Mouse (Mus musculus) ES-E14 (cell line): ENCODE results near the gene E2f2. TPM values are rescaled to one million over a fixed set of nuclear protein-coding genes. Genes with fewer than 3 reads are reported as not detected.
A peak's percentile ranks its signal among the peaks of the same experiment; 100 is the strongest.

Experiments used
- DNase-seq: peaks from one replicate; pipeline ENCODE4 v3.0.0-alpha.2; 2013; ENCODE audit warnings: low read depth, low spot score
- H3K27ac ChIP-seq: 2 replicates; pipeline ENCODE4 v1.5.1; 2012; ENCODE audit warnings: low read depth, mild to moderate bottlenecking, low read length, moderate library complexity, mixed read lengths; ENCODE audit not compliant: poor library complexity, insufficient read depth, severe bottlenecking
- H3K36me3 ChIP-seq: 2 replicates; pipeline ENCODE4 v1.6.1; 2012; ENCODE audit warnings: mild to moderate bottlenecking, low read length, moderate library complexity, mixed read lengths; ENCODE audit not compliant: control insufficient read depth, poor library complexity, insufficient read depth, severe bottlenecking
- H3K4me1 ChIP-seq, 2 experiments: fragments of 150-350 bp in 1 of 2; sonication (generic) in 1 of 2; 2 replicates each; pipeline ENCODE4 v1.6.1; 2012; ENCODE audit warnings: low read length in 2 of 2, mild to moderate bottlenecking in 1 of 2, mixed read lengths in 1 of 2; ENCODE audit not compliant: control insufficient read depth in 2 of 2, insufficient read depth in 2 of 2, poor library complexity in 1 of 2
- H3K4me3 ChIP-seq, 2 experiments: fragments of 150-350 bp in 1 of 2; sonication (generic) in 1 of 2; 2 replicates each; pipeline ENCODE4 v1.5.1; 2012; ENCODE audit warnings: low read length in 2 of 2, low read depth in 1 of 2, mild to moderate bottlenecking in 1 of 2, mixed read lengths in 1 of 2; ENCODE audit not compliant: insufficient read depth in 1 of 2, poor library complexity in 1 of 2, severe bottlenecking in 1 of 2
- H3K9ac ChIP-seq: 2 replicates; pipeline ENCODE4 v1.6.1; 2012; ENCODE audit warnings: low read depth, mild to moderate bottlenecking, low read length, mixed read lengths; ENCODE audit not compliant: poor library complexity, insufficient read depth, severe bottlenecking
- H3K9me3 ChIP-seq: fragments of 150-350 bp; sonication (generic); 2 replicates; pipeline ENCODE4 v1.6.1; 2012; ENCODE audit warnings: low read depth, mild to moderate bottlenecking, low read length; ENCODE audit not compliant: control insufficient read depth, insufficient read depth
- CHD2 ChIP-seq: IDR thresholded peaks from 2 replicates; pipeline ENCODE4 v1.6.1; 2014; ENCODE audit warnings: mild to moderate bottlenecking, low read depth, low read length, inconsistent platforms
- HCFC1 ChIP-seq: IDR thresholded peaks from 2 replicates; pipeline ENCODE4 v1.6.1; 2012; ENCODE audit warnings: low read length, inconsistent platforms, borderline replicate concordance; ENCODE audit not compliant: insufficient read depth
- MAFK ChIP-seq: IDR thresholded peaks from 2 replicates; pipeline ENCODE4 v1.6.1; 2014; ENCODE audit warnings: mild to moderate bottlenecking, low read depth, low read length, inconsistent platforms; ENCODE audit not compliant: insufficient read depth
- ZC3H11A ChIP-seq: IDR thresholded peaks from 2 replicates; pipeline ENCODE4 v1.6.1; 2012; ENCODE audit warnings: low read depth, mild to moderate bottlenecking, inconsistent platforms, low read length, borderline replicate concordance
- ZNF384 ChIP-seq: IDR thresholded peaks from 2 replicates; pipeline ENCODE4 v1.6.1; 2012; ENCODE audit warnings: low read depth, low read length, inconsistent platforms
- in situ Hi-C, 2 experiments: fragments of 600-800 bp; cut with MboI; formaldehyde crosslinking; loops; one replicate each; pipeline ENCODE4 v1.15.1; 2025; ENCODE audit warnings: low sequenced_read_pairs in 2 of 2, inconsistent platforms in 1 of 2; ENCODE audit not compliant: unreplicated experiment in 2 of 2
- total RNA-seq: library from RNA; depleted of rRNA; stranded (reverse); fragments of 300-350 nt; gene quantifications from 2 replicates; pipeline ENCODE4 v1.2.3, GENCODE M21; 2012

The E2f2 gene
- total RNA-seq, 1 experiment = 7.5 TPM

DNA sequence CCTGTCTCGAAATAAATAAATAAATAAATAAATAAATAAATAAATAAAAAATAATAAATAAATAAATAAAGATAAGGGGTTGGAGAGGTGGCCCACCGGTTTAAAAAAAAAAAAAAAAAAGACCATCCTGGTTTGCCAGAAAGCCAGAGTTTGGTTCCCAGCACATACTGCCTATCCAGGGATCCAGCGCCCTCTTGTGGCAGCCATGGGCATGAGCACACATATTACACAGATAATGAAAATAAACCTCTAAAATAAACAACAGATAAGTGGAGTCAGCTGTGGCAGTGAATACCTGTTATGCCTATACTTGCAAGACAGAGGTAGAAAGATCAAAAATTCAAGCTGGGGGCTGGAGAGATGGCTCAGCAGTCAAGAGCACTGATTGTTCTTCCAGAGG, 22.5 kb upstream of the E2f2 start:
- no peaks in the 10 kb centered on the region; the same call in 1 of the 2 replicates for H3K36me3 ChIP-seq
- H3K27ac ChIP-seq = no peak overlapping the region
- H3K9ac ChIP-seq = no peak overlapping the region
- no peaks in the 10 kb centered on the region for H3K9me3 ChIP-seq
- H3K4me1 ChIP-seq = peaks cover 3 to 9% of the 10 kb centered on the region in 2 experiments; a peak in 3 of 4 replicates
- TF ChIP-seq MAFK = no peak
- TF ChIP-seq ZC3H11A = 0 out of 2 replicates have a peak, but pooled peaks have one; percentile 53
- DNase-seq = no peak
- H3K4me3 ChIP-seq = no peak overlapping the region
- in situ Hi-C loops = loop anchor here in 1 of 2 experiments (10.0 kb wide), 1 partner anchor 85 kb away; no protein-coding TSS in a partner anchor

DNA sequence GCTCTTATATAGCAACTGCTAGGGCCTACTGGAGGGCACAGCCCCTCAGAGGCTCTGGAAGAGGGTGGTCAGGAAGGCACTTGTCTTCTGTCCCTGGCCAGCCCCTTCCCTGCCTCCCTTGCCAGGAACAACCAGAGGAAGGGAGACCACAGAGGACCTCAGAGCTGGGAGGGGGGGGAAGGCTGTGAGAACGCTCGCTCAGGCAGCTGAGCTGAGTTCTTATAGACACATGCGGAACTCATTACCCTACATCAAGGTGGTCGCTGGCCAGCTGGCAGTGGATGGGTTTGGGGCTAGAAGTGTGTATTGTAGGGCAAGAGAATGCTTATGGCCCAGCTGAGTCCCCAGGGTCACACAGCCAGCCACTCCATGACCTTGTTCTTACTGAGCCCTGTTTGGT, 21.6 kb upstream of the E2f2 start:
- Histone ChIP-seq H3K4me3 (no peak overlapping the region), H3K27ac (no peak overlapping the region), H3K4me1 (peaks cover 0 to 9% of the 10 kb centered on the region in 2 experiments; a peak in 2 of 4 replicates), H3K36me3 (no peaks in the 10 kb centered on the region; the same call in 1 of the 2 replicates), H3K9ac (no peak overlapping the region), H3K9me3 (no peaks in the 10 kb centered on the region)
- TF ChIP-seq HCFC1 (no peak), ZC3H11A (no peak), ZNF384 (no peak), MAFK (no peak), CHD2 (no peak)
- in situ Hi-C loops = loop anchor here in 1 of 2 experiments (10.0 kb wide), 1 partner anchor 86 kb away; no protein-coding TSS in a partner anchor
- DNase-seq = no peak

DNA sequence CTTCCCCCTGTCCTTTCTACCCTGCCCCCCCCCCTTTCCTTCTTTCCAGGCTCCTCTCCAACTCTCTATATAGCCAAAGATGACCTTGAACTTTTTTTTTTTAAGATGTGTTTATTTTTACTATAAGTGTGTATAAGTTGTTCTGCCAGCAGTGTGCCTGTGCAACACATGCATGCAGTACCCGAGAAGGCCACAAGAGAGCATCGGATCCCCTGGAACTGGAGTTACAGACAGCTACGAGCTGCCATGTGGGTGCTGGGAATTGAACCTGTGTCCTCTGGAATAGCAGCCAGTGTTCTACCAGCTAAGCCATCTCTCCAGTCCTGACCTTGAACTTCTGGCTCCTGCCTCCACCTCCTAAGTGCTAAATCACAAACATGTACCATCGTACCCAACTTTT, 19.4 kb upstream of the E2f2 start:
- no peaks in the 10 kb centered on the region for H3K36me3 ChIP-seq
- no peak overlapping the region for H3K4me3 ChIP-seq
- H3K9ac ChIP-seq = no peak overlapping the region
- H3K9me3 ChIP-seq = no peaks in the 10 kb centered on the region
- DNase-seq = no peak
- H3K27ac ChIP-seq = no peak overlapping the region
- 0 out of 4 replicates have a peak, but pooled peaks cover 0 to 3% of the 10 kb centered on the region in 2 experiments for H3K4me1 ChIP-seq
- TF ChIP-seq CHD2 (no peak), HCFC1 (no peak), ZC3H11A (no peak), ZNF384 (no peak), MAFK (no peak)
- in situ Hi-C loops = loop anchor here in 1 of 2 experiments (10.0 kb wide), 1 partner anchor 88 kb away; no protein-coding TSS in a partner anchor

DNA sequence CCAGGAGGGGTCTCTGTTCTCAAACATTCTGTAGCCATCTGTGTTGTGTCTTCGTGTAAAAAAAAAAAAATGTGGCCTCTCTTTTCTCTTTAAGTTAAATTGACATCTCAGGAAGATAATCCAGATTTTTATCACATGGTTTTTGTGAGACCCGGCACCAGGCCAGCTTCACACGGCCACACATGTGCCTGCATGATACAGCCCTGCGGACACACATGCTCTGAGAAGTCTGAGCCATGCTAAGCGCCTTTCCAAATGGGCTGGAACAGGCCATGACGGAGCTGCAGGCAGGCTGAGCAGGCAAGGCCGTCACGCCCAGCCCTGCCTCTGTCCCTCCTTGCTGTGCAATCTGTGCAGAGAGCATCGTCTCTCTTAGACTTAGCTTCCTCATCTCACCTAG, 17.7 kb upstream of the E2f2 start:
- H3K27ac ChIP-seq = no peak overlapping the region
- H3K4me3 ChIP-seq = no peak overlapping the region
- no peaks in the 10 kb centered on the region for H3K36me3 ChIP-seq
- no peak for TF ChIP-seq HCFC1
- TF ChIP-seq ZNF384 = no peak
- no peak for TF ChIP-seq ZC3H11A
- TF ChIP-seq CHD2 = no peak
- no peak for TF ChIP-seq MAFK
- in situ Hi-C loops = loop anchor here in 1 of 2 experiments (10.0 kb wide), 1 partner anchor 90 kb away; no protein-coding TSS in a partner anchor
- no peaks in the 10 kb centered on the region for H3K9me3 ChIP-seq
- no peak for DNase-seq
- H3K9ac ChIP-seq = no peak overlapping the region
- H3K4me1 ChIP-seq = no peaks in the 10 kb centered on the region
